ENCODE assay signal across 25 mouse cellular contexts in the genomic region with DNA sequence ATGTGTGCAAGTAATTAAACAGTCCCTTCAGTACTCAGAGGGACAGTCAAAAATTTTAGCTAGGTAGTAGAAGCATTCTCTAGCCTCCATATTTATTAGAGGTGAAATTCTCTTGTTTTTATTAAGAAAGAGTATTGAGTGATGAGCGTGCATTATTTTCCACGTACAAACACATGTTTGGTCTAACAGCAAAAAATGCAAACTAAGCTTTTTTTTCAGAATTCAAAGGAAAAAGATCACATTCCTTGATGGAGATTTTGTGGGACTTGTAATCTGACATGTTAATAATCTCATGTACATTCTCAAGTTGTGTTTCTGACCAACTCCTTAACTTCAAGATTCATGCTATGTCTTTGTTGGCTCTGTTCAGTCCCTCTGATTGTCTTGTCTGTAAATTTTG.
"Had no signal": no experiment of that assay in that cellular context is flagged by ENCODE, and none has a peak within 500 bp of the region (broad histone marks: within the 10 kb centered on the region; RNA-seq: fewer than 3 reads in every experiment).

No protein-coding gene starts in this region.

- H3K4me1 ChIP-seq: embryonic facial prominence, embryonic 10.5 days; embryonic facial prominence, embryonic 12.5 days; embryonic facial prominence, embryonic 13.5 days; embryonic facial prominence, embryonic 15.5 days; forebrain, embryonic 10.5 days; forebrain, embryonic 12.5 days; forebrain, embryonic 13.5 days; forebrain, embryonic 15.5 days; heart, embryonic 10.5 days had no signal

- H3K4me2 ChIP-seq: embryonic facial prominence, embryonic 12.5 days; embryonic facial prominence, embryonic 13.5 days; embryonic facial prominence, embryonic 15.5 days; forebrain, embryonic 12.5 days; forebrain, embryonic 13.5 days; forebrain, embryonic 15.5 days had no signal

- H3K4me3 ChIP-seq: embryonic facial prominence, embryonic 10.5 days; embryonic facial prominence, embryonic 12.5 days; embryonic facial prominence, embryonic 13.5 days; embryonic facial prominence, embryonic 15.5 days; erythroblast, embryonic 14.5 days; forebrain, embryonic 10.5 days; forebrain, embryonic 12.5 days; forebrain, embryonic 13.5 days; forebrain, embryonic 15.5 days; gastrocnemius, adult 2 months; heart, adult 2 months; heart, embryonic 10.5 days had no signal

- DNase-seq: cerebellum, adult 9-10 months; cerebellum, adult 9-11 months; cerebellum, postnatal 10 days; cerebellum, postnatal 14 days; cerebellum, postnatal 25 days; cerebellum, postnatal 36 days; forebrain, postnatal 0 days; gastrocnemius, adult 2 months; gastrocnemius, postnatal 10 days; gastrocnemius, postnatal 14 days; gastrocnemius, postnatal 25 days; gastrocnemius, postnatal 36 days; heart, adult 11 months; heart, adult 18-20 months; heart, adult 2 months had no signal

- H3K9me3 ChIP-seq: embryonic facial prominence, embryonic 10.5 days; embryonic facial prominence, embryonic 12.5 days; embryonic facial prominence, embryonic 13.5 days; embryonic facial prominence, embryonic 15.5 days; forebrain, embryonic 10.5 days; forebrain, embryonic 12.5 days; forebrain, embryonic 13.5 days; forebrain, embryonic 15.5 days; heart, embryonic 10.5 days had no signal

- H3K27me3 ChIP-seq: embryonic facial prominence, embryonic 12.5 days; embryonic facial prominence, embryonic 13.5 days; embryonic facial prominence, embryonic 15.5 days; forebrain, embryonic 12.5 days; forebrain, embryonic 13.5 days; forebrain, embryonic 15.5 days had no signal

- H3K36me3 ChIP-seq: embryonic facial prominence, embryonic 10.5 days; embryonic facial prominence, embryonic 12.5 days; embryonic facial prominence, embryonic 13.5 days; embryonic facial prominence, embryonic 15.5 days; forebrain, embryonic 10.5 days; forebrain, embryonic 12.5 days; forebrain, embryonic 15.5 days; heart, embryonic 10.5 days had no signal

- H3K27ac ChIP-seq: embryonic facial prominence, embryonic 10.5 days; embryonic facial prominence, embryonic 12.5 days; embryonic facial prominence, embryonic 13.5 days; embryonic facial prominence, embryonic 15.5 days; forebrain, embryonic 10.5 days; forebrain, embryonic 12.5 days; forebrain, embryonic 13.5 days; forebrain, embryonic 15.5 days; gastrocnemius, adult 2 months; heart, adult 2 months; heart, embryonic 10.5 days had no signal

- H3K9ac ChIP-seq: embryonic facial prominence, embryonic 12.5 days; embryonic facial prominence, embryonic 13.5 days; embryonic facial prominence, embryonic 15.5 days; forebrain, embryonic 12.5 days; forebrain, embryonic 13.5 days; forebrain, embryonic 15.5 days; forebrain, postnatal 0 days had no signal
